Mouse (Mus musculus) lung, postnatal 0 days (tissue): Measurements from ENCODE around the gene 1700001P01Rik. TPM values are rescaled to one million over a fixed set of nuclear protein-coding genes. Genes with fewer than 3 reads are reported as not detected.

Experiments
- ATAC-seq: fragments of 200-750 bp; cut with Nextera tagmentation; 2 replicates; pipeline ENCODE4 v1.8.0; 2017; ENCODE audit warnings: moderate library complexity
- DNase-seq: peaks from one replicate; pipeline ENCODE4 v3.0.0-alpha.2; 2016; ENCODE audit warnings: low spot score
- H3K27ac ChIP-seq: fragments of 300-500 bp; sonication (generic); 2 replicates; pipeline ENCODE4 v1.5.1; 2014; ENCODE audit warnings: antibody characterized with exemption, mild to moderate bottlenecking, low read length, mixed read lengths
- H3K27me3 ChIP-seq: fragments of 300-500 bp; sonication (generic); replicated peaks from 2 replicates; pipeline ENCODE4 v1.6.1; 2014; ENCODE audit warnings: low read length, mixed read lengths; ENCODE audit not compliant: insufficient read depth
- H3K36me3 ChIP-seq: fragments of 300-500 bp; sonication (generic); 2 replicates; pipeline ENCODE4 v1.6.1; 2014; ENCODE audit warnings: low read length, mixed read lengths; ENCODE audit not compliant: insufficient read depth
- H3K4me1 ChIP-seq: fragments of 300-500 bp; sonication (generic); 2 replicates; pipeline ENCODE4 v1.6.1; 2014; ENCODE audit warnings: antibody characterized with exemption, low read depth, low read length, mixed read lengths; ENCODE audit not compliant: insufficient read depth
- H3K4me2 ChIP-seq: fragments of 300-500 bp; sonication (generic); replicated peaks from 2 replicates; pipeline ENCODE4 v1.6.1; 2014; ENCODE audit warnings: low read depth, mild to moderate bottlenecking, low read length, moderate library complexity, mixed read lengths
- H3K4me3 ChIP-seq: fragments of 300-500 bp; sonication (generic); 2 replicates; pipeline ENCODE4 v1.5.1; 2014; ENCODE audit warnings: low read depth, low read length
- H3K9ac ChIP-seq: fragments of 300-500 bp; sonication (generic); replicated peaks from 2 replicates; pipeline ENCODE4 v1.6.1; 2014; ENCODE audit warnings: low read depth, mild to moderate bottlenecking
- H3K9me3 ChIP-seq: fragments of 300-500 bp; sonication (generic); 2 replicates; pipeline ENCODE4 v1.6.1; 2016; ENCODE audit warnings: low read length, mixed read lengths
- CTCF ChIP-seq: IDR thresholded peaks from 2 replicates; pipeline ENCODE4 v1.5.1; 2016; ENCODE audit warnings: antibody characterized with exemption, mild to moderate bottlenecking
- EP300 ChIP-seq: IDR thresholded peaks from 2 replicates; pipeline ENCODE4 v1.6.1; 2016; ENCODE audit warnings: antibody characterized with exemption, mild to moderate bottlenecking, control low read depth
- WGBS: fragments of 180-500 bp; shearing (Covaris S2); extraction: QIAGEN DNeasy Blood & Tissue Kit; methylation state at CpG from one replicate; pipeline ENCODE4 v1.1.7; 2014; 5-methylcytosine and 5-hydroxymethylcytosine counted together
- polyA plus RNA-seq: library from polyadenylated mRNA; unstranded; fragments of >200 nt; fragmentation: Nextera tagmentation; extraction: Ambion mirVana; gene quantifications from 2 replicates; pipeline ENCODE4 v1.2.1, GENCODE M21; 2015

Gene 1700001P01Rik
- polyA plus RNA-seq, 1 experiment from 2014 or later = not detected

GRCm38 (mm10) chr11:97787961-97788360 is 12.2 kb upstream of the 1700001P01Rik start:
- no peak overlapping the region for H3K9ac ChIP-seq
- no peaks in the 10 kb centered on the region for H3K4me1 ChIP-seq
- DNase-seq (no peak), ATAC-seq (no peak)
- H3K4me2 ChIP-seq = no peak overlapping the region
- no peak overlapping the region for H3K4me3 ChIP-seq
- H3K27ac ChIP-seq = no peak overlapping the region
- WGBS = 82% methylated on average over 3 of the region's 3 CpGs
- no peaks in the 10 kb centered on the region for H3K36me3 ChIP-seq
- no peaks in the 10 kb centered on the region for H3K9me3 ChIP-seq
- H3K27me3 ChIP-seq = no peaks in the 10 kb centered on the region
- no peak for TF ChIP-seq CTCF
- TF ChIP-seq EP300 = no peak

DNA sequence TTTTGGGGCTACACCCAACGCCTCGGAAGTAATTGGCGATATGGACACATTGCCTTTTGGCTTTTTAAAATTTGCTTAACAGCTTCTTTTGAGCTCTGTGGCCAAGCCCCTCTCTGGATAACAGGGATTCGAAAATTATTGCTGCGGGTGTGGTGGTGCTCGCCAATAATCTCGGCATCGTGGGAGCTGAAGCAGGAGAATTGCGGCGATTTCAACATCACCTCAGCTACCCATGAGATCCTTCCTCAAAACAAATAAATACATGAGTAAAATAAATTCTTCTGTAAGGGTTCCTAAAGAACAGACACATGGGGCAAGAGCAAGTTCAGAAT is 6.8 kb upstream of the 1700001P01Rik start:
- Histone ChIP-seq H3K9ac (peak overlapping the region; percentile 68), H3K27me3 (no peaks in the 10 kb centered on the region), H3K4me2 (peak overlapping the region; percentile 78), H3K4me1 (peaks cover 5% of the 10 kb centered on the region; the same call in 1 of the 2 replicates), H3K27ac (peak overlapping the region; percentile 93), H3K36me3 (peaks cover 11% of the 10 kb centered on the region; the same call in 1 of the 2 replicates), H3K9me3 (no peaks in the 10 kb centered on the region), H3K4me3 (peak overlapping the region; percentile 68)
- DNase-seq (no peak), ATAC-seq (peak; percentile 27)
- WGBS = 0% methylated on average over 10 of the region's 10 CpGs
- 0 out of 2 replicates have a peak, but pooled peaks have one; percentile 24 for TF ChIP-seq EP300
- no peak for TF ChIP-seq CTCF

DNA sequence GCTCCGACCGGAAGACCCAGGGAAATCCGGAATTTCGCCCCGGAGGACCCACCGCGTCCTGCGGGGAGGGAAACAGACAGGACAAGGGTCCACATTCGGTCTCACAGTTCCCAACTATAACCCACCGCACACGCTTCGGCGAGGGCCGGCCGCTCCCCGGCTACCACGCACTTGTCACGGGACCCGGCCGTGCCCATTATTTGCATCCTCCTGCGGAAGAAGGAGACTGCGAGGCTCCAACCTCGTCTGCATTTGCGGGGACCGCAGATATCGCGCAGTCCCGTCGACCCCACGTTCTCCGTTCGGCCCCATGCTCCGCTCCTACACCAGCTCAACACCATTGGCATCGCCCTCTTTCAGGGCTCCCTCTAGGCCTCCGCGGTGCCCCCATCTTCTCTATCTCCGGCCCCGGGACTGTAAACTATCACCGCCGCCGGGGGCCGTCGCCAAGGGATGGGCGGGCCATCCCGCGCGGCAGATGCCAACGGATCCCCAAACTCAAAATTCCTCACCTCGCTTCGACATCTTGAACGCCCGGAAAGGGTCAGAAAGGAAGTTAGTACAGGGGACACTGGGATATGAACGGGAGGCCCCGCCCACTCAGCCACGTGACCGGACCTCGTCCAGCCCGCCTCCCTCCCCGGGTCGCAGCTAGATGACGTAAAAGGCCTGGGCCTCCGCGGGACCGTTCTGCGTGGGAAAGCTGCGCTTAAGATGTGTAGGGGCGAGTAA is 6.3 kb upstream of the 1700001P01Rik start, which contains the start of gene Rpl23:
TSS of gene Rpl23 (minus strand) at position 606 of the 732 bp plus-strand sequence.
- under 1% methylated on average over 66 of the region's 67 CpGs for WGBS

GRCm38 (mm10) chr11:97781478-97781831 is 5.7 kb upstream of the 1700001P01Rik start:
- TF ChIP-seq CTCF = no peak
- no peak for TF ChIP-seq EP300
- peak overlapping the region; percentile 93 for H3K9ac ChIP-seq
- no peak for DNase-seq
- H3K4me2 ChIP-seq = peak overlapping the region; percentile 78
- H3K27me3 ChIP-seq = no peaks in the 10 kb centered on the region
- peaks cover 16% of the 10 kb centered on the region; the same call in 1 of the 2 replicates for H3K36me3 ChIP-seq
- peaks cover 5% of the 10 kb centered on the region; the same call in 1 of the 2 replicates for H3K4me1 ChIP-seq
- 2% methylated on average over 11 of the region's 11 CpGs for WGBS
- no peaks in the 10 kb centered on the region for H3K9me3 ChIP-seq
- ATAC-seq = no peak
- peak overlapping the region; percentile 93 for H3K27ac ChIP-seq
- peak overlapping the region; percentile 68 for H3K4me3 ChIP-seq

More for the DNA sequence above, 6.3 kb upstream of the 1700001P01Rik start, which contains the start of gene Rpl23:
- ATAC-seq (peak; percentile 98), DNase-seq (peak; percentile 99)
- Histone ChIP-seq H3K9ac (peak within 1 kb of the TSS; percentile 93), H3K4me2 (peak within 1 kb of the TSS; percentile 78), H3K9me3 (no peaks in the 10 kb centered on the region), H3K27me3 (no peaks in the 10 kb centered on the region), H3K36me3 (peaks cover 16% of the 10 kb centered on the region; the same call in 1 of the 2 replicates), H3K4me3 (peak within 1 kb of the TSS; percentile 68), H3K27ac (peak within 1 kb of the TSS; percentile 93), H3K4me1 (peaks cover 5% of the 10 kb centered on the region; the same call in 1 of the 2 replicates)
- TF ChIP-seq EP300 (no peak; the same call in 1 of the 2 replicates), CTCF (no peak)

DNA sequence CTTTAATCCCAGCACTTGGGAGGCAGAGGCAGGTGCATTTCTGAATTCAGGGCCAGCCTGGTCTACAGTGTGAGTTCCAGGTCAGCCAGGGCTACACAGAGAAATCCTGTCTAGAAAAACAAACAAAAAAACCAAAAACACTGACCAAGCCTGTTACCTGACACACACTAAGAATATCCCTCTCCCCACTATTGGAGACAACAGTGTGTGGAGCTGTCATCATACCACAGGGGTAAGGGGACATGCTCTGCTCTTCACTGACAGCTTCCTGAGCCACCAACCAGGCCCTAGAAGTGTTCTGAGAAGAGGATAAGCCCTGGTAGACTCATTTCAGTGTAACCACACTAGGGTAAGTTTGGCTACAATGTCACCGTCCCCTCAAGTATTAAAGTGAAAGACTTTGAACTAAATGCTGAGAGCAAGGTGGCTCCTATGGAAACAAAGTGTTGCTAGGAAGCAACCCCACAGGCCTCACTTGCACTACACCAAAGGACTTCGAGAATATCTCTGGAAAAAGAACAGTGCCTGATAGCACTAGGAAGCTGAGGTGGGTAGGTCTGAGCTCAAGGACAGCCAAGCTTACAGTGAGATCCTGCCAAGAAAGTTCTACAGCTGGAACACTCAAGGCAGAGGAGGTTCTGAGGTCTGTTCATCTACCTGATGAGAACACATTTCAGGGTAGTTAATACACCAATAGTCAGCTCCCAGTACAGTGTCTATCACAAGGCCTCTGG is 4.4 kb upstream of the 1700001P01Rik start:
- WGBS = 63% methylated on average over 2 of the region's 2 CpGs
- no peak for DNase-seq
- Histone ChIP-seq H3K27me3 (no peaks in the 10 kb centered on the region), H3K9ac (peak overlapping the region; percentile 93; the same call in 1 of the 2 replicates), H3K27ac (no peak overlapping the region), H3K4me3 (no peak overlapping the region), H3K36me3 (peaks cover 16% of the 10 kb centered on the region; the same call in 1 of the 2 replicates), H3K4me2 (no peak overlapping the region), H3K9me3 (no peaks in the 10 kb centered on the region), H3K4me1 (peaks cover 5% of the 10 kb centered on the region; the same call in 1 of the 2 replicates)
- TF ChIP-seq EP300 (no peak), CTCF (no peak)
- ATAC-seq = no peak

DNA sequence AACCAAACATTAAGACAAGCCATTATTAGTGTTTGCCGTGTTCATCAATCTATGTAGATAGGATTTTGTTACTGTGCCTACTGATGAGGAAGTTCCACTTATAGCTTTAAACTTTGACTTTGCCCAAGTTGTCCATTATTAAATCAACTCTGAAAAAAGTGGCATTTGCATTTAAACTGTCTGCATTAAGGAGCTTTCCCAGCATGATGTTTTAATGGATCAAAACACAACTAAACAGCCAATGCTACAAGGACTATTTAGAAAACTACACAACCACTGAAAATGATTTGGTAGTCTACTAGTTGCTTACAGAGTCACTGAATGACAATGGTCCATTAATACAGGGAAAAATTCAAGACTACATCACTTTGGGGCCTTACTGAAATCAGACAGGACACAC is 3.2 kb upstream of the 1700001P01Rik start:
- Histone ChIP-seq H3K4me1 (peaks cover 5% of the 10 kb centered on the region; the same call in 1 of the 2 replicates), H3K4me3 (no peak overlapping the region), H3K27ac (no peak overlapping the region), H3K4me2 (no peak overlapping the region), H3K27me3 (no peaks in the 10 kb centered on the region), H3K9ac (no peak overlapping the region), H3K9me3 (no peaks in the 10 kb centered on the region), H3K36me3 (peaks cover 16% of the 10 kb centered on the region; the same call in 1 of the 2 replicates)
- 85% methylated on average over 1 of the region's 1 CpGs for WGBS
- TF ChIP-seq CTCF (no peak), EP300 (no peak)
- DNase-seq (no peak), ATAC-seq (no peak)
